14 mouse cellular contexts compared by ENCODE assay signal in the genomic region with DNA sequence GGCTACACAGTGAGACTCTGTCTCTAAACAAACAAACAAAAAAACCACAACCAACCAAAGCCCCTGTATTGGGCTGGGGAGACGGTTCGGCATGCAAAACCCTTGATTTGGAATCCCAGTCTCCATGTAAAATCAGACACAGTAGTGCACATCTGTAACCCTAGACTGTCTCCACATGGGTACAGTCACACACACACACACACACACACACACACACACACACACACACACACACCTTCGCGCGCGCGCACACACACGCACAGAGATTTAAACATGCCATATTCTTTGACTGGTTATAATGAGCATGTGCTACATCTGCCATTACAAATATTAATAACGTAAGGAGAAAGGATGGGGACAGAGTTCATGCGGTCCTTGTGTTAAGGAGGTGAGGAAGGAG. TPM values are rescaled to one million over a fixed set of nuclear protein-coding genes. Genes with fewer than 3 reads are reported as not detected.
DNase-seq lines count a peak whose midpoint lies in the region; ATAC-seq lines count a peak whose summit lies in the region.
"Had no signal": no experiment of that assay in that cellular context is flagged by ENCODE, and none has a peak within 500 bp of the region (broad histone marks: within the 10 kb centered on the region; RNA-seq: fewer than 3 reads in every experiment).

No protein-coding gene starts in this region.

- peaks cover 27% of the 10 kb centered on the region for H3K4me1 ChIP-seq in kidney, embryonic 14.5 days (ENCODE audit: control insufficient read depth, insufficient read depth, low read length)
- peaks cover 52% of the 10 kb centered on the region for H3K4me1 ChIP-seq in forebrain, embryonic 13.5 days
- H3K4me1 ChIP-seq in limb, embryonic 12.5 days (replicated peaks): peaks cover 29% of the 10 kb centered on the region
- peaks cover 17% of the 10 kb centered on the region; the same call in 1 of the 2 replicates for H3K4me1 ChIP-seq in neural tube, embryonic 14.5 days (ENCODE audit: control insufficient read depth, insufficient read depth, low read length)

- WGBS in kidney, embryonic 14.5 days: 80% methylated on average over 10 of the region's 10 CpGs
- WGBS in forebrain, embryonic 13.5 days: 39% methylated on average over 10 of the region's 10 CpGs
- 71% methylated on average over 10 of the region's 10 CpGs for WGBS in limb, embryonic 12.5 days
- 42% methylated on average over 10 of the region's 10 CpGs for WGBS in neural tube, embryonic 14.5 days

- no peak overlapping the region for H3K4me3 ChIP-seq in kidney, embryonic 14.5 days (ENCODE audit: low read length)
- no peak overlapping the region for H3K4me3 ChIP-seq in forebrain, embryonic 13.5 days
- no peak overlapping the region for H3K4me3 ChIP-seq in limb, embryonic 12.5 days (replicated peaks)
- H3K4me3 ChIP-seq in neural tube, embryonic 14.5 days (ENCODE audit: low read depth, low read length): no peak overlapping the region
- H3K4me3 ChIP-seq: lung, embryonic 15.5 days had no signal

- H3K9me3 ChIP-seq in kidney, embryonic 14.5 days (ENCODE audit: control insufficient read depth, low read length): no peaks in the 10 kb centered on the region
- H3K9me3 ChIP-seq in forebrain, embryonic 13.5 days (replicated peaks): no peaks in the 10 kb centered on the region
- no peaks in the 10 kb centered on the region for H3K9me3 ChIP-seq in limb, embryonic 12.5 days
- H3K9me3 ChIP-seq in neural tube, embryonic 14.5 days (ENCODE audit: control insufficient read depth, low read length): no peaks in the 10 kb centered on the region
- H3K9me3 ChIP-seq: lung, embryonic 15.5 days had no signal

- H3K27me3 ChIP-seq in kidney, embryonic 14.5 days (ENCODE audit: control insufficient read depth, insufficient read depth, low read length): no peaks in the 10 kb centered on the region
- peaks cover 8% of the 10 kb centered on the region; the same call in 1 of the 2 replicates for H3K27me3 ChIP-seq in forebrain, embryonic 13.5 days
- H3K27me3 ChIP-seq in limb, embryonic 12.5 days: no peaks in the 10 kb centered on the region
- peaks cover 2% of the 10 kb centered on the region; the same call in 1 of the 2 replicates for H3K27me3 ChIP-seq in neural tube, embryonic 14.5 days (ENCODE audit: control insufficient read depth, insufficient read depth, low read length)
- H3K27me3 ChIP-seq: lung, embryonic 15.5 days; Patski had no signal

- no peak for DNase-seq in kidney, postnatal 36 days
- DNase-seq in ovary, postnatal 10 days (ENCODE audit: low spot score): no peak
- no peak for DNase-seq in testis, postnatal 10 days (ENCODE audit: low spot score)
- DNase-seq: cerebellum, postnatal 14 days; kidney, postnatal 25 days; thymus, postnatal 14 days had no signal

- no peak overlapping the region for H3K4me2 ChIP-seq in kidney, embryonic 14.5 days (replicated peaks; ENCODE audit: low read depth, low read length)
- peak overlapping the region; percentile 28; the same call in 1 of the 2 replicates for H3K4me2 ChIP-seq in forebrain, embryonic 13.5 days
- no peak overlapping the region for H3K4me2 ChIP-seq in limb, embryonic 12.5 days
- no peak overlapping the region for H3K4me2 ChIP-seq in neural tube, embryonic 14.5 days (ENCODE audit: low read depth, low read length)
- H3K4me2 ChIP-seq: lung, embryonic 15.5 days had no signal

- no peaks in the 10 kb centered on the region for H3K36me3 ChIP-seq in kidney, embryonic 14.5 days (ENCODE audit: control insufficient read depth, insufficient read depth, low read length)
- H3K36me3 ChIP-seq in forebrain, embryonic 13.5 days (ENCODE audit: poor library complexity, severe bottlenecking): no peaks in the 10 kb centered on the region
- no peaks in the 10 kb centered on the region for H3K36me3 ChIP-seq in limb, embryonic 12.5 days
- no peaks in the 10 kb centered on the region for H3K36me3 ChIP-seq in neural tube, embryonic 14.5 days (ENCODE audit: control insufficient read depth, insufficient read depth, low read length)
- H3K36me3 ChIP-seq: lung, embryonic 15.5 days had no signal

- no peak for ATAC-seq in kidney, embryonic 14.5 days (ENCODE audit: low FRiP score, low TSS enrichment)
- no peak for ATAC-seq in forebrain, embryonic 13.5 days
- no peak for ATAC-seq in limb, embryonic 12.5 days (ENCODE audit: insufficient number of reproducible peaks, insufficient read depth, low FRiP score, low TSS enrichment, low read depth)
- ATAC-seq in neural tube, embryonic 14.5 days (ENCODE audit: low read depth): 0 out of 2 replicates have a peak, but pooled peaks have one; percentile 11
- ATAC-seq: Patski had no signal

- peak overlapping the region; percentile 76; the same call in 1 of the 2 replicates for H3K27ac ChIP-seq in kidney, embryonic 14.5 days (ENCODE audit: low read depth, low read length)
- peak overlapping the region; percentile 78 for H3K27ac ChIP-seq in forebrain, embryonic 13.5 days
- H3K27ac ChIP-seq in limb, embryonic 12.5 days: peak overlapping the region; percentile 73; the same call in 1 of the 2 replicates
- peak overlapping the region; percentile 77 for H3K27ac ChIP-seq in neural tube, embryonic 14.5 days (ENCODE audit: low read depth, low read length)
- H3K27ac ChIP-seq: lung, embryonic 15.5 days had no signal

- H3K9ac ChIP-seq in kidney, embryonic 14.5 days (ENCODE audit: low read depth, low read length): no peak overlapping the region
- no peak overlapping the region for H3K9ac ChIP-seq in forebrain, embryonic 13.5 days
- H3K9ac ChIP-seq in limb, embryonic 12.5 days (replicated peaks): no peak overlapping the region
- H3K9ac ChIP-seq in neural tube, embryonic 14.5 days (replicated peaks; ENCODE audit: low read depth, low read length): no peak overlapping the region
- H3K9ac ChIP-seq: lung, embryonic 15.5 days had no signal

RNA-seq across cellular contexts. Expression of gene Mrps23, which starts 36.1 kb away (rescaled TPM):
- polyA plus RNA-seq in kidney, embryonic 14.5 days (2014; fragmentation: Nextera tagmentation; extraction: Ambion mirVana): 62.3 and 63.6 TPM in 2 replicates
- polyA plus RNA-seq in forebrain, embryonic 13.5 days (2015; fragmentation: Nextera tagmentation; extraction: Ambion mirVana): 70.4 and 70.9 TPM in 2 replicates
- 53.2 and 59.5 TPM in 2 replicates for polyA plus RNA-seq in limb, embryonic 12.5 days (2016; fragmentation: Nextera tagmentation; extraction: Ambion mirVana)
- 63.7 and 67.9 TPM in 2 replicates for polyA plus RNA-seq in neural tube, embryonic 14.5 days (2014; fragmentation: Nextera tagmentation; extraction: Ambion mirVana)

RNA-seq across cellular contexts. Expression of gene Ccdc182, which starts 53.6 kb away (rescaled TPM):
- 3.0 and 3.1 TPM in 2 replicates for polyA plus RNA-seq in kidney, embryonic 14.5 days (2014; fragmentation: Nextera tagmentation; extraction: Ambion mirVana)
- polyA plus RNA-seq in forebrain, embryonic 13.5 days (2015; fragmentation: Nextera tagmentation; extraction: Ambion mirVana): 0.32 and 0.39 TPM in 2 replicates
- polyA plus RNA-seq in limb, embryonic 12.5 days (2016; fragmentation: Nextera tagmentation; extraction: Ambion mirVana): 0.29 and 0.40 TPM in 2 replicates
- 0.23 and 0.52 TPM in 2 replicates for polyA plus RNA-seq in neural tube, embryonic 14.5 days (2014; fragmentation: Nextera tagmentation; extraction: Ambion mirVana)
- polyA plus RNA-seq: liver, adult 2 months; Patski; stomach, embryonic 14.5 days had no signal
